23 mouse cellular contexts compared by ENCODE assay signal in the genomic region with DNA sequence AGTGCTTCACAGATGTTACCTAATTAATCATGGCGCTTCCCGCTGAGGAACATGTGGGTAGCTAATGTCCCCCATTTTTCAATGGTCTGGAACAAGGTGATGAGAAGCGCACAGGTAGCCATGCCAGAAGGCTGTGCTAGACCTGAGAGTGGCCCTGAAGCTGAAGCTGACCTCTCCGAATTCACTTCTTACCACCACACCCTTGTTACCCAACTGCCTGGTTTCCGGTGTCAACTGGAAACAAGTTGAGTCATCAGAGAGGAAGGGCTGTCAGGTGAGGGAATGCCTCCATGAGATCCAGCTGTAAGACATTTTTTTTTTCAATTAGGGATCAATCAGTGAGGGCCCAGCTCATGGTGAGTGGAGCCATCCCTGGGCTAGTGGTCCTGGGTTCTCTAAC.
"Had no signal": no experiment of that assay in that cellular context is flagged by ENCODE, and none has a peak within 500 bp of the region (broad histone marks: within the 10 kb centered on the region; RNA-seq: fewer than 3 reads in every experiment).

No protein-coding gene starts in this region.

- ATAC-seq: hindbrain, postnatal 0 days; intestine, embryonic 15.5 days; intestine, postnatal 0 days; liver, embryonic 12.5 days had no signal

- H3K9ac ChIP-seq: heart, embryonic 12.5 days; hindbrain, embryonic 13.5 days; hindbrain, embryonic 15.5 days; intestine, embryonic 15.5 days; limb, embryonic 13.5 days; limb, embryonic 15.5 days; liver, embryonic 12.5 days; liver, embryonic 14.5 days had no signal

- H3K36me3 ChIP-seq: heart, embryonic 10.5 days; heart, embryonic 12.5 days; hindbrain, embryonic 13.5 days; hindbrain, embryonic 15.5 days; intestine, embryonic 15.5 days; limb, embryonic 13.5 days; limb, embryonic 15.5 days; liver, embryonic 12.5 days had no signal

- H3K27ac ChIP-seq: gastrocnemius, adult 2 months; heart, embryonic 10.5 days; hindbrain, embryonic 13.5 days; hindbrain, embryonic 15.5 days; hindbrain, postnatal 0 days; intestine, embryonic 15.5 days; left cerebral cortex, adult 2 months; limb, embryonic 13.5 days; limb, embryonic 15.5 days; liver, embryonic 12.5 days; liver, embryonic 14.5 days had no signal

- H3K4me3 ChIP-seq: gastrocnemius, adult 2 months; heart, embryonic 10.5 days; heart, embryonic 12.5 days; hindbrain, embryonic 13.5 days; hindbrain, embryonic 15.5 days; intestine, embryonic 15.5 days; left cerebral cortex, adult 2 months; limb, embryonic 13.5 days; limb, embryonic 15.5 days; liver, embryonic 12.5 days had no signal

- H3K4me2 ChIP-seq: heart, embryonic 12.5 days; hindbrain, embryonic 13.5 days; hindbrain, embryonic 15.5 days; intestine, embryonic 15.5 days; limb, embryonic 13.5 days; limb, embryonic 15.5 days; liver, embryonic 12.5 days had no signal

- H3K9me3 ChIP-seq: heart, embryonic 10.5 days; heart, embryonic 12.5 days; hindbrain, embryonic 13.5 days; hindbrain, embryonic 15.5 days; intestine, embryonic 15.5 days; limb, embryonic 13.5 days; limb, embryonic 15.5 days; liver, embryonic 12.5 days had no signal

- DNase-seq: gastrocnemius, adult 2 months; gastrocnemius, postnatal 10 days; gastrocnemius, postnatal 25 days; heart, adult 18-20 months; heart, postnatal 10 days; heart, postnatal 4 days; kidney, adult 18-20 months; kidney, adult 8-10 months; kidney, postnatal 10 days; kidney, postnatal 36 days; left cerebral cortex, postnatal 4 days had no signal

- H3K27me3 ChIP-seq: heart, embryonic 12.5 days; hindbrain, embryonic 13.5 days; hindbrain, embryonic 15.5 days; intestine, embryonic 15.5 days; limb, embryonic 13.5 days; limb, embryonic 15.5 days; liver, embryonic 12.5 days had no signal

- H3K4me1 ChIP-seq: liver, embryonic 12.5 days had no signal
